In genomic region chr2:168072436-168073131, GRCm38 (mm10) we compare ENCODE assay signal across 9 mouse cellular contexts. TPM values are rescaled to one million over a fixed set of nuclear protein-coding genes. Genes with fewer than 3 reads are reported as not detected.
A peak's percentile ranks its signal among the peaks of the same experiment; 100 is the strongest.
DNase-seq lines count a peak whose midpoint lies in the region; ATAC-seq and TF ChIP-seq lines count a peak whose summit lies in the region.
"Had no signal": no experiment of that assay in that cellular context is flagged by ENCODE, and none has a peak within 500 bp of the region (broad histone marks: within the 10 kb centered on the region; RNA-seq: fewer than 3 reads in every experiment).

No protein-coding gene starts in this region.

- peak; percentile 72 for ATAC-seq in kidney, postnatal 0 days (replicated peaks; ENCODE audit: low FRiP score, low read depth)
- no peak for ATAC-seq in neural tube, embryonic 12.5 days (ENCODE audit: low FRiP score, low read depth)
- no peak for ATAC-seq in megakaryocyte-erythroid progenitor cell, adult 5-6 weeks (replicated peaks; ENCODE audit: low FRiP score, low TSS enrichment, poor library complexity, severe bottlenecking)
- ATAC-seq in cerebellum, adult (ENCODE audit: insufficient number of reproducible peaks, low FRiP score, low TSS enrichment): no peak

- H3K4me1 ChIP-seq in kidney, postnatal 0 days (replicated peaks; ENCODE audit: insufficient read depth, low read length): peaks cover 14% of the 10 kb centered on the region
- peaks cover 9% of the 10 kb centered on the region for H3K4me1 ChIP-seq in neural tube, embryonic 12.5 days

- TF ChIP-seq CTCF in kidney, postnatal 0 days (IDR thresholded peaks at IDR 0.05; ENCODE audit: low read depth): no peak
- TF ChIP-seq CTCF in gastrocnemius, adult 2 months (IDR thresholded peaks at IDR 0.05): no peak

- H3K4me2 ChIP-seq in kidney, postnatal 0 days (ENCODE audit: low read length): no peak overlapping the region
- peak overlapping the region; percentile 16 for H3K4me2 ChIP-seq in neural tube, embryonic 12.5 days (replicated peaks)

- H3K36me3 ChIP-seq in kidney, postnatal 0 days (ENCODE audit: insufficient read depth, low read length): no peaks in the 10 kb centered on the region
- H3K36me3 ChIP-seq in neural tube, embryonic 12.5 days: no peaks in the 10 kb centered on the region

- peak overlapping the region; percentile 85 for H3K27ac ChIP-seq in kidney, postnatal 0 days
- H3K27ac ChIP-seq in gastrocnemius, adult 2 months: peak overlapping the region; percentile 81
- no peak overlapping the region for H3K27ac ChIP-seq in neural tube, embryonic 12.5 days
- H3K27ac ChIP-seq: liver, embryonic 14.5 days had no signal

- no peak overlapping the region for H3K9ac ChIP-seq in kidney, postnatal 0 days (ENCODE audit: low read depth, low read length)
- H3K9ac ChIP-seq in neural tube, embryonic 12.5 days: no peak overlapping the region; the same call in 1 of the 2 replicates
- H3K9ac ChIP-seq: liver, embryonic 14.5 days had no signal

- no peaks in the 10 kb centered on the region for H3K9me3 ChIP-seq in kidney, postnatal 0 days (replicated peaks; ENCODE audit: low read length)
- H3K9me3 ChIP-seq in neural tube, embryonic 12.5 days: no peaks in the 10 kb centered on the region

- DNase-seq in kidney, postnatal 0 days (ENCODE audit: low spot score): peak; percentile 87
- no peak for DNase-seq in kidney, adult 9 months
- DNase-seq in adrenal gland, postnatal 25 days: peak; percentile 44
- peak; percentile 87 for DNase-seq in gastrocnemius, adult 2 months
- DNase-seq in kidney, postnatal 10 days: peak; percentile 68

- no peaks in the 10 kb centered on the region for H3K27me3 ChIP-seq in kidney, postnatal 0 days (ENCODE audit: insufficient read depth, low read length)
- no peaks in the 10 kb centered on the region for H3K27me3 ChIP-seq in neural tube, embryonic 12.5 days (replicated peaks)

- 11% methylated on average over 11 of the region's 12 CpGs for WGBS in kidney, postnatal 0 days
- 15% methylated on average over 11 of the region's 12 CpGs for WGBS in neural tube, embryonic 12.5 days

- intact Hi-C loops in gastrocnemius, adult 2 months (cut with DNase I): no loop called here

- H3K4me3 ChIP-seq in kidney, postnatal 0 days (replicated peaks; ENCODE audit: low read depth, low read length): no peak overlapping the region
- H3K4me3 ChIP-seq in gastrocnemius, adult 2 months: peak overlapping the region; percentile 62
- H3K4me3 ChIP-seq in neural tube, embryonic 12.5 days: no peak overlapping the region

RNA-seq across cellular contexts. Expression of gene Pard6b, which starts 8.2 kb away (rescaled TPM):
- polyA plus RNA-seq in kidney, postnatal 0 days (2015; fragmentation: Nextera tagmentation; extraction: Ambion mirVana): 28.6 and 29.6 TPM in 2 replicates
- total RNA-seq in adrenal gland, postnatal 25 days (2021): 1.6 and 2.3 TPM in 2 replicates
- total RNA-seq in gastrocnemius, adult 2 months (2021): 1 to 10 TPM in 1 of 2 experiments, under 1 TPM in 1; 0.66 to 1.7 TPM
- 9.3 and 10.1 TPM in 2 replicates for polyA plus RNA-seq in neural tube, embryonic 12.5 days (2016; fragmentation: Nextera tagmentation; extraction: Ambion mirVana)
- 0.48 and 1.1 TPM in 2 replicates for total RNA-seq in megakaryocyte-erythroid progenitor cell, adult 5-6 weeks (2014; fragmentation: Nextera tagmentation)
- 1.6 and 3.8 TPM in 2 replicates for total RNA-seq in megakaryocyte-erythroid progenitor cell, adult 5-6 weeks (2017)
